Mouse (Mus musculus) central nervous system, embryonic 14 days (tissue): Measurements from ENCODE around the gene Gm8050. TPM values are rescaled to one million over a fixed set of nuclear protein-coding genes. Genes with fewer than 3 reads are reported as not detected.

Source experiments
- polyA plus RNA-seq: library from polyadenylated mRNA; depleted of rRNA; stranded (reverse); fragments of >200 nt; gene quantifications from 2 replicates; pipeline ENCODE4 v1.2.3, GENCODE M21; 2012; rRNA removed

The Gm8050 gene
- 0.05 TPM in 1 of 2 replicates, not detected in the other for polyA plus RNA-seq

GRCm38 (mm10) chr14:6720151-6720550 is at the start of gene Gm8050:
Gene Gm8050, minus strand, starts transcription at chr14:6720251.

GRCm38 (mm10) chr14:6742232-6742631 is 22.2 kb upstream of the Gm8050 start, which contains the start of gene Gm3636:
Gene Gm3636, minus strand, starts transcription at chr14:6742332.

GRCm38 (mm10) chr14:6684070-6684469 is 36.0 kb downstream of the Gm8050 start, which contains the start of gene Gm10251:
Gene Gm10251, minus strand, starts transcription at chr14:6684170.

Other genes starting within 250 kb of the Gm8050 start
- not detected in 2 replicates for gene Gm8356, start 183.0 kb downstream of the Gm8050 start, polyA plus RNA-seq
- gene Gm3629, start 129.6 kb downstream of the Gm8050 start, polyA plus RNA-seq: 0.96 and 1.0 TPM in 2 replicates
- 0.71 and 0.80 TPM in 2 replicates for gene Gm3460, start 97.8 kb downstream of the Gm8050 start, polyA plus RNA-seq
- gene Gm10251, start 36.1 kb downstream of the Gm8050 start, polyA plus RNA-seq: not detected in 2 replicates
- 25.1 and 27.1 TPM in 2 replicates for gene Gm3636, start 22.1 kb upstream of the Gm8050 start, polyA plus RNA-seq
- 0.04 TPM in 1 of 2 replicates, not detected in the other for gene Gm8362, start 54.2 kb upstream of the Gm8050 start, polyA plus RNA-seq
- not detected in 2 replicates for gene Gm3642, start 120.1 kb upstream of the Gm8050 start, polyA plus RNA-seq
- 7.7 and 8.2 TPM in 2 replicates for gene Gm3667, start 169.7 kb upstream of the Gm8050 start, polyA plus RNA-seq